Mouse (Mus musculus): ENCODE results near the gene Fbln7. TPM values are rescaled to one million over a fixed set of nuclear protein-coding genes. Genes with fewer than 3 reads are reported as not detected.

The Fbln7 gene
- total RNA-seq, 2 experiments from 2014 or later, result 12.1 to 12.8 TPM

Small RNA genes within 50 kb of the gene (microRNA-seq; reads per million reads assigned to microRNA genes)
- gene Gm22859, result 0 reads per million in 2 experiments

Other genes starting within 250 kb of the Fbln7 start
- gene Anapc1, start 175.6 kb upstream of the Fbln7 start, total RNA-seq (2021), result 10 to 100 TPM; 38.0 to 54.1 TPM
- gene Mertk, start 164.0 kb upstream of the Fbln7 start, total RNA-seq (2021), result 1 to 10 TPM; 4.5 TPM
- 10 to 100 TPM; 16.2 to 19.3 TPM for gene Tmem87b, start 44.9 kb upstream of the Fbln7 start, total RNA-seq (2021)
- gene Zc3h8, start 81.1 kb downstream of the Fbln7 start, total RNA-seq (2021), result 1 to 10 TPM; 5.7 to 5.9 TPM
- 1 to 10 TPM; 8.3 to 8.9 TPM for gene Zc3h6, start 104.4 kb downstream of the Fbln7 start, total RNA-seq (2021)
- 10 to 100 TPM; 11.2 to 15.6 TPM for gene Gm10762, start 104.7 kb downstream of the Fbln7 start, total RNA-seq (2021)
- under 1 TPM in 1 of 2 experiments, not detected in 1; 0.07 TPM for gene Vinac1, start 185.2 kb downstream of the Fbln7 start, total RNA-seq (2021)
- gene Ttl, start 203.0 kb downstream of the Fbln7 start, total RNA-seq (2021), result 10 to 100 TPM in 1 of 2 experiments, 1 to 10 TPM in 1; 8.9 to 11.2 TPM
- gene Polr1b, start 238.0 kb downstream of the Fbln7 start, total RNA-seq (2021), result 10 to 100 TPM; 10.4 to 15.1 TPM

All from gastrocnemius, postnatal 10 days (tissue).